In genomic region chr15:62808087-62808808, GRCm38 (mm10) we compare ENCODE assay signal across 17 mouse cellular contexts.
"Had no signal": no experiment of that assay in that cellular context is flagged by ENCODE, and none has a peak within 500 bp of the region (broad histone marks: within the 10 kb centered on the region; RNA-seq: fewer than 3 reads in every experiment).

No protein-coding gene starts in this region.

- H3K9me3 ChIP-seq: neural tube, embryonic 12.5 days; neural tube, embryonic 13.5 days; neural tube, embryonic 15.5 days; stomach, embryonic 15.5 days had no signal

- DNase-seq: retina, postnatal 1 day; right cerebral cortex, adult 18-20 months; right cerebral cortex, postnatal 14 days; right cerebral cortex, postnatal 25 days; right cerebral cortex, postnatal 4 days; spleen, adult 18-20 months; thymus, adult 18-20 months; thymus, adult 2 months; thymus, postnatal 14 days; thymus, postnatal 25 days; thymus, postnatal 36 days; thymus, postnatal 4 days had no signal

- H3K27me3 ChIP-seq: neural tube, embryonic 12.5 days; neural tube, embryonic 13.5 days; neural tube, embryonic 15.5 days; stomach, embryonic 15.5 days had no signal

- H3K36me3 ChIP-seq: neural tube, embryonic 12.5 days; neural tube, embryonic 13.5 days; neural tube, embryonic 15.5 days; stomach, embryonic 15.5 days had no signal

- H3K4me3 ChIP-seq: neural tube, embryonic 12.5 days; neural tube, embryonic 13.5 days; neural tube, embryonic 15.5 days; stomach, embryonic 15.5 days had no signal

- H3K27ac ChIP-seq: neural tube, embryonic 12.5 days; neural tube, embryonic 13.5 days; neural tube, embryonic 15.5 days; stomach, embryonic 15.5 days; stomach, postnatal 0 days had no signal

- H3K9ac ChIP-seq: neural tube, embryonic 12.5 days; neural tube, embryonic 13.5 days; neural tube, embryonic 15.5 days; stomach, embryonic 15.5 days had no signal

- H3K4me1 ChIP-seq: neural tube, embryonic 12.5 days; neural tube, embryonic 13.5 days; neural tube, embryonic 15.5 days; stomach, embryonic 15.5 days had no signal

- H3K4me2 ChIP-seq: neural tube, embryonic 12.5 days; neural tube, embryonic 13.5 days; neural tube, embryonic 15.5 days; stomach, embryonic 15.5 days had no signal
